Mouse (Mus musculus) neural tube, embryonic 11.5 days (tissue): ENCODE measurements at regions not wholly inside any gene's neighbourhood (a gene's known extent, or its start where the extent isn't known, plus 50 kb on each side); places are given as distances from the start of the nearest gene placed in this dataset.
A peak's percentile ranks its signal among the peaks of the same experiment; 100 is the strongest.

ENCODE experiments used
- ATAC-seq: fragments of 200-750 bp; cut with Nextera tagmentation; 2 replicates; pipeline ENCODE4 v1.8.0; 2017; ENCODE audit warnings: moderate number of reproducible peaks, mild to moderate bottlenecking, moderate TSS enrichment, moderate library complexity; ENCODE audit not compliant: insufficient read depth, low FRiP score, low TSS enrichment
- DNase-seq: peaks from one replicate; pipeline ENCODE4 v3.0.0-alpha.2; 2015; ENCODE audit warnings: low spot score
- H3K27ac ChIP-seq: fragments of 300-500 bp; sonication (generic); 2 replicates; pipeline ENCODE4 v1.5.1; 2014; ENCODE audit warnings: low read depth, mild to moderate bottlenecking, low read length
- H3K27me3 ChIP-seq: fragments of 300-500 bp; sonication (generic); 2 replicates; pipeline ENCODE4 v1.6.1; 2014; ENCODE audit warnings: mild to moderate bottlenecking, low read length, mixed read lengths; ENCODE audit not compliant: control insufficient read depth, insufficient read depth
- H3K36me3 ChIP-seq: fragments of 300-500 bp; sonication (generic); 2 replicates; pipeline ENCODE4 v1.6.1; 2014; ENCODE audit warnings: mild to moderate bottlenecking, low read length, moderate library complexity, mixed read lengths; ENCODE audit not compliant: control insufficient read depth, insufficient read depth
- H3K4me1 ChIP-seq: fragments of 300-500 bp; sonication (generic); 2 replicates; pipeline ENCODE4 v1.6.1; 2014; ENCODE audit warnings: low read length, mixed read lengths; ENCODE audit not compliant: control insufficient read depth, insufficient read depth
- H3K4me2 ChIP-seq: fragments of 300-500 bp; sonication (generic); 2 replicates; pipeline ENCODE4 v1.6.1; 2014; ENCODE audit warnings: low read depth, mild to moderate bottlenecking, moderate library complexity
- H3K4me3 ChIP-seq: fragments of 300-500 bp; sonication (generic); 2 replicates; pipeline ENCODE4 v1.5.1; 2014; ENCODE audit warnings: low read depth, low read length
- H3K9ac ChIP-seq: fragments of 300-500 bp; sonication (generic); 2 replicates; pipeline ENCODE4 v1.6.1; 2014; ENCODE audit warnings: mild to moderate bottlenecking, low read length
- H3K9me3 ChIP-seq: fragments of 300-500 bp; sonication (generic); 2 replicates; pipeline ENCODE4 v1.6.1; 2016; ENCODE audit warnings: low read length; ENCODE audit not compliant: control insufficient read depth
- WGBS: fragments of 180-500 bp; shearing (Covaris S2); extraction: QIAGEN DNeasy Blood & Tissue Kit; methylation state at CpG from one replicate; pipeline ENCODE4 v1.1.7; 2014; 5-methylcytosine and 5-hydroxymethylcytosine counted together

GRCm38 (mm10) chr4:75884371-75884770 lies 606.3 kb upstream of the Dmac1 start:
- no peaks in the 10 kb centered on the region for H3K4me1 ChIP-seq
- ATAC-seq (no peak), DNase-seq (no peak)
- no peak overlapping the region for H3K9ac ChIP-seq
- no peaks in the 10 kb centered on the region for H3K36me3 ChIP-seq
- no peak overlapping the region for H3K27ac ChIP-seq
- no peaks in the 10 kb centered on the region for H3K27me3 ChIP-seq
- WGBS, result 93% methylated on average over 4 of the region's 4 CpGs
- no peak overlapping the region for H3K4me3 ChIP-seq
- H3K9me3 ChIP-seq, result no peaks in the 10 kb centered on the region
- H3K4me2 ChIP-seq, result no peak overlapping the region

- Histone ChIP-seq H3K4me1 (no peaks in the 10 kb centered on the region), H3K36me3 (no peaks in the 10 kb centered on the region), H3K9ac (no peak overlapping the region), H3K9me3 (no peaks in the 10 kb centered on the region), H3K4me3 (no peak overlapping the region), H3K4me2 (no peak overlapping the region), H3K27ac (no peak overlapping the region), H3K27me3 (no peaks in the 10 kb centered on the region)
- 83% methylated on average over 1 of the region's 1 CpGs for WGBS
- ATAC-seq, result no peak
- no peak for DNase-seq
Measured at GRCm38 (mm10) chr4:75869771-75870170, 591.7 kb upstream of the Dmac1 start.

GRCm38 (mm10) chr4:75861076-75861475 lies 583.0 kb upstream of the Dmac1 start:
- Histone ChIP-seq H3K9ac (no peak overlapping the region), H3K27ac (no peak overlapping the region), H3K9me3 (no peaks in the 10 kb centered on the region), H3K4me1 (peaks cover 8% of the 10 kb centered on the region), H3K4me2 (no peak overlapping the region), H3K27me3 (no peaks in the 10 kb centered on the region), H3K36me3 (no peaks in the 10 kb centered on the region), H3K4me3 (no peak overlapping the region)
- 91% methylated on average over 2 of the region's 2 CpGs for WGBS
- DNase-seq, result no peak
- ATAC-seq, result no peak

GRCm38 (mm10) chr4:75857769-75858408 lies 579.8 kb upstream of the Dmac1 start:
- H3K27me3 ChIP-seq, result no peaks in the 10 kb centered on the region
- no peak overlapping the region for H3K9ac ChIP-seq
- H3K9me3 ChIP-seq, result no peaks in the 10 kb centered on the region
- H3K27ac ChIP-seq, result no peak overlapping the region
- no peak overlapping the region for H3K4me2 ChIP-seq
- ATAC-seq (peak; percentile 45; the same call in 1 of the 2 replicates), DNase-seq (no peak)
- H3K36me3 ChIP-seq, result no peaks in the 10 kb centered on the region
- 63% methylated on average over 2 of the region's 2 CpGs for WGBS
- peaks cover 14% of the 10 kb centered on the region for H3K4me1 ChIP-seq
- H3K4me3 ChIP-seq, result no peak overlapping the region

- Histone ChIP-seq H3K36me3 (no peaks in the 10 kb centered on the region), H3K9ac (no peak overlapping the region), H3K9me3 (no peaks in the 10 kb centered on the region), H3K4me2 (no peak overlapping the region), H3K27ac (no peak overlapping the region), H3K4me1 (peaks cover 14% of the 10 kb centered on the region), H3K27me3 (no peaks in the 10 kb centered on the region), H3K4me3 (no peak overlapping the region)
- peak; percentile 63 for DNase-seq
- 3% methylated on average over 6 of the region's 6 CpGs for WGBS
- peak; percentile 76 for ATAC-seq
Measured at GRCm38 (mm10) chr4:75855688-75856296, 577.7 kb upstream of the Dmac1 start.

- 58% methylated on average over 2 of the region's 2 CpGs for WGBS
- no peak for DNase-seq
- peaks cover 12% of the 10 kb centered on the region; the same call in 1 of the 2 replicates for H3K4me1 ChIP-seq
- no peak overlapping the region for H3K4me3 ChIP-seq
- H3K27ac ChIP-seq, result no peak overlapping the region
- H3K9me3 ChIP-seq, result no peaks in the 10 kb centered on the region
- H3K36me3 ChIP-seq, result no peaks in the 10 kb centered on the region
- ATAC-seq, result no peak; the same call in 1 of the 2 replicates
- H3K4me2 ChIP-seq, result no peak overlapping the region
- no peaks in the 10 kb centered on the region for H3K27me3 ChIP-seq
- no peak overlapping the region for H3K9ac ChIP-seq
Measured at GRCm38 (mm10) chr4:75850343-75850742, 572.2 kb upstream of the Dmac1 start.

- H3K4me1 ChIP-seq, result peaks cover 7% of the 10 kb centered on the region; the same call in 1 of the 2 replicates
- WGBS, result 87% methylated on average over 6 of the region's 6 CpGs
- ATAC-seq, result no peak
- H3K36me3 ChIP-seq, result no peaks in the 10 kb centered on the region
- no peaks in the 10 kb centered on the region for H3K9me3 ChIP-seq
- no peaks in the 10 kb centered on the region for H3K27me3 ChIP-seq
- no peak overlapping the region for H3K9ac ChIP-seq
- DNase-seq, result no peak
- no peak overlapping the region for H3K4me3 ChIP-seq
- no peak overlapping the region for H3K27ac ChIP-seq
- no peak overlapping the region for H3K4me2 ChIP-seq
Measured at GRCm38 (mm10) chr4:75847675-75848385, 569.7 kb upstream of the Dmac1 start.

GRCm38 (mm10) chr4:75845021-75845420 lies 566.9 kb upstream of the Dmac1 start:
- no peak for ATAC-seq
- no peaks in the 10 kb centered on the region for H3K36me3 ChIP-seq

More at GRCm38 (mm10) chr4:75845021-75845420, 566.9 kb upstream of the Dmac1 start:
- H3K27ac ChIP-seq, result no peak overlapping the region
- no peak overlapping the region for H3K4me2 ChIP-seq
- no peak overlapping the region for H3K9ac ChIP-seq
- peaks cover 1% of the 10 kb centered on the region; the same call in 1 of the 2 replicates for H3K4me1 ChIP-seq
- no peak overlapping the region for H3K4me3 ChIP-seq
- H3K27me3 ChIP-seq, result no peaks in the 10 kb centered on the region
- WGBS, result 90% methylated on average over 3 of the region's 3 CpGs
- H3K9me3 ChIP-seq, result no peaks in the 10 kb centered on the region
- no peak for DNase-seq
